Mouse (Mus musculus) gastrocnemius, adult 2 months (tissue): ENCODE data around the gene Megf9. TPM values are rescaled to one million over a fixed set of nuclear protein-coding genes. Genes with fewer than 3 reads are reported as not detected.
A peak's percentile ranks its signal among the peaks of the same experiment; 100 is the strongest.

Experiments
- DNase-seq: peaks from one replicate; pipeline ENCODE4 v3.0.0; 2022
- H3K27ac ChIP-seq: fragments of 200-600 bp; 2 replicates; pipeline ENCODE4 v1.8.1; 2022; ENCODE audit warnings: mild to moderate bottlenecking
- H3K4me3 ChIP-seq: fragments of 200-600 bp; 2 replicates; pipeline ENCODE4 v1.8.1; 2022; ENCODE audit warnings: mild to moderate bottlenecking, moderate library complexity
- CTCF ChIP-seq: fragments of 200-600 bp; IDR thresholded peaks from 2 replicates; pipeline ENCODE4 v1.8.1; 2022; ENCODE audit warnings: antibody characterized with exemption, mild to moderate bottlenecking, moderate library complexity
- intact Hi-C: fragments of 180-260 bp; cut with DNase I; formaldehyde crosslinking; loops from one replicate; pipeline ENCODE4 v1.15.1; 2025
- total RNA-seq, 2 experiments: library from RNA; stranded (reverse); gene quantifications; 2 replicates each; pipeline ENCODE4 v1.2.3; 2021

Megf9 gene
- total RNA-seq, 2 experiments from 2014 or later: 2.6 to 3.8 TPM

GRCm38 (mm10) chr4:70463302-70463701 is 71.5 kb downstream of the Megf9 start:
- no peak overlapping the region for H3K4me3 ChIP-seq
- no peak for TF ChIP-seq CTCF
- intact Hi-C loops: no loop called here

GRCm38 (mm10) chr4:70461416-70461815 is 73.4 kb downstream of the Megf9 start:
- intact Hi-C loops: no loop called here
- Histone ChIP-seq H3K4me3 (no peak overlapping the region), H3K27ac (no peak overlapping the region)
- TF ChIP-seq CTCF: no peak
- no peak for DNase-seq

More at GRCm38 (mm10) chr4:70463302-70463701, 71.5 kb downstream of the Megf9 start:
- H3K27ac ChIP-seq: no peak overlapping the region
- DNase-seq: no peak

GRCm38 (mm10) chr4:70452161-70452560 is 82.6 kb downstream of the Megf9 start:
- Histone ChIP-seq H3K27ac (no peak overlapping the region), H3K4me3 (no peak overlapping the region)
- intact Hi-C loops: loop anchor here (5.0 kb wide), 3 partner anchors 80 to 150 kb away; partner anchors contain the start of gene Megf9
- no peak for TF ChIP-seq CTCF
- no peak for DNase-seq

- DNase-seq: peak; percentile 28
These were observed 83.0 kb downstream of the Megf9 start for GRCm38 (mm10) chr4:70451750-70452149.

GRCm38 (mm10) chr4:70449668-70450067 is 85.1 kb downstream of the Megf9 start:
- intact Hi-C loops: loop anchor here (2.0 to 5.0 kb wide), 4 partner anchors 83 to 171 kb away; partner anchors contain the start of gene Megf9
- no peak for DNase-seq

More at GRCm38 (mm10) chr4:70451750-70452149, 83.0 kb downstream of the Megf9 start:
- peak; percentile 92 for TF ChIP-seq CTCF
- Histone ChIP-seq H3K27ac (no peak overlapping the region), H3K4me3 (no peak overlapping the region)
- intact Hi-C loops: loop anchor here (2.0 to 5.0 kb wide), 4 partner anchors 81 to 169 kb away; partner anchors contain the start of gene Megf9

GRCm38 (mm10) chr4:70446774-70447173 is 88.0 kb downstream of the Megf9 start:
- no peak overlapping the region for H3K4me3 ChIP-seq
- no peak for DNase-seq
- intact Hi-C loops: no loop called here
- TF ChIP-seq CTCF: no peak
- H3K27ac ChIP-seq: no peak overlapping the region

More at GRCm38 (mm10) chr4:70449668-70450067, 85.1 kb downstream of the Megf9 start:
- peak; percentile 44; the same call in 1 of the 2 replicates for TF ChIP-seq CTCF
- H3K4me3 ChIP-seq: no peak overlapping the region
- no peak overlapping the region for H3K27ac ChIP-seq

- no peak overlapping the region for H3K27ac ChIP-seq
- intact Hi-C loops: no loop called here
- DNase-seq: no peak
- no peak for TF ChIP-seq CTCF
- H3K4me3 ChIP-seq: no peak overlapping the region
These were observed 114.6 kb downstream of the Megf9 start for GRCm38 (mm10) chr4:70420202-70420601.

GRCm38 (mm10) chr4:70412126-70412525 is 122.7 kb downstream of the Megf9 start:
- no peak for TF ChIP-seq CTCF
- Histone ChIP-seq H3K27ac (no peak overlapping the region), H3K4me3 (no peak overlapping the region)
- no peak for DNase-seq
- intact Hi-C loops: no loop called here

GRCm38 (mm10) chr4:70409994-70410721 is 124.6 kb downstream of the Megf9 start, which contains the start of gene Cdk5rap2:
TSS of gene Cdk5rap2 (minus strand) at chr4:70410443.
- Histone ChIP-seq H3K4me3 (peak within 1 kb of the TSS; percentile 99), H3K27ac (peak within 1 kb of the TSS; percentile 83)
- TF ChIP-seq CTCF: no peak
- intact Hi-C loops: no loop called here
- DNase-seq: peak; percentile 97

- H3K27ac ChIP-seq: no peak overlapping the region
- no peak for DNase-seq
- H3K4me3 ChIP-seq: peak overlapping the region; percentile 99
- TF ChIP-seq CTCF: no peak
- intact Hi-C loops: no loop called here
These were observed 125.3 kb downstream of the Megf9 start for GRCm38 (mm10) chr4:70409456-70409855.

- peak; percentile 56 for TF ChIP-seq CTCF
- intact Hi-C loops: no loop called here
These were observed 132.5 kb downstream of the Megf9 start for GRCm38 (mm10) chr4:70402109-70402819.

GRCm38 (mm10) chr4:70399476-70399875 is 135.3 kb downstream of the Megf9 start:
- DNase-seq: no peak
- no peak for TF ChIP-seq CTCF
- intact Hi-C loops: no loop called here
- H3K4me3 ChIP-seq: no peak overlapping the region
- H3K27ac ChIP-seq: no peak overlapping the region

More at GRCm38 (mm10) chr4:70402109-70402819, 132.5 kb downstream of the Megf9 start:
- H3K4me3 ChIP-seq: no peak overlapping the region
- DNase-seq: peak; percentile 54
- 0 out of 2 replicates have a peak overlapping the region, but pooled peaks have one; percentile 38 for H3K27ac ChIP-seq

GRCm38 (mm10) chr4:70399074-70399473 is 135.7 kb downstream of the Megf9 start:
- no peak overlapping the region for H3K27ac ChIP-seq
- no peak for TF ChIP-seq CTCF
- intact Hi-C loops: no loop called here
- no peak for DNase-seq
- H3K4me3 ChIP-seq: no peak overlapping the region
